Mouse (Mus musculus) embryonic facial prominence, embryonic 15.5 days (tissue): Measurements from ENCODE around the gene U2surp. TPM values are rescaled to one million over a fixed set of nuclear protein-coding genes. Genes with fewer than 3 reads are reported as not detected.

ENCODE experiments used
- ATAC-seq: fragments of 200-750 bp; cut with Nextera tagmentation; 2 replicates; pipeline ENCODE4 v1.8.0; 2017; ENCODE audit warnings: low read depth, moderate TSS enrichment; ENCODE audit not compliant: insufficient number of reproducible peaks, low FRiP score, low TSS enrichment
- H3K27ac ChIP-seq: fragments of 300-500 bp; sonication (generic); replicated peaks from 2 replicates; pipeline ENCODE4 v1.5.1; 2015; ENCODE audit warnings: mild to moderate bottlenecking, inconsistent platforms
- H3K27me3 ChIP-seq: fragments of 300-500 bp; sonication (generic); 2 replicates; pipeline ENCODE4 v1.6.1; 2015; ENCODE audit warnings: inconsistent platforms
- H3K36me3 ChIP-seq: fragments of 300-500 bp; sonication (generic); 2 replicates; pipeline ENCODE4 v1.6.1; 2015; ENCODE audit warnings: mild to moderate bottlenecking, inconsistent platforms
- H3K4me1 ChIP-seq: fragments of 300-500 bp; sonication (generic); 2 replicates; pipeline ENCODE4 v1.6.1; 2015; ENCODE audit warnings: inconsistent platforms
- H3K4me2 ChIP-seq: fragments of 300-500 bp; sonication (generic); replicated peaks from 2 replicates; pipeline ENCODE4 v1.6.1; 2015; ENCODE audit warnings: mild to moderate bottlenecking, inconsistent platforms
- H3K4me3 ChIP-seq: fragments of 300-500 bp; sonication (generic); replicated peaks from 2 replicates; pipeline ENCODE4 v1.5.1; 2015; ENCODE audit warnings: mild to moderate bottlenecking, inconsistent platforms
- H3K9ac ChIP-seq: fragments of 300-500 bp; sonication (generic); 2 replicates; pipeline ENCODE4 v1.6.1; 2015; ENCODE audit warnings: inconsistent platforms
- H3K9me3 ChIP-seq: fragments of 300-500 bp; sonication (generic); replicated peaks from 2 replicates; pipeline ENCODE4 v1.6.1; 2016; ENCODE audit warnings: inconsistent platforms
- WGBS: fragments of 180-500 bp; shearing (Covaris S2); methylation state at CpG from one replicate; pipeline ENCODE4 v1.1.7; 2015; 5-methylcytosine and 5-hydroxymethylcytosine counted together
- polyA plus RNA-seq: library from polyadenylated mRNA; unstranded; fragments of >200 nt; fragmentation: Nextera tagmentation; extraction: Ambion mirVana; gene quantifications from 2 replicates; pipeline ENCODE4 v1.2.1, GENCODE M21; 2015

U2surp gene
- polyA plus RNA-seq, 1 experiment from 2014 or later, result 132 TPM

- ATAC-seq, result no peak
- 93% methylated on average over 8 of the region's 8 CpGs for WGBS
- H3K4me2 ChIP-seq, result no peak overlapping the region
These were observed 61.2 kb downstream of the U2surp start for GRCm38 (mm10) chr9:95450586-95450985.

GRCm38 (mm10) chr9:95442321-95442731, 69.5 kb downstream of the U2surp start:
- ATAC-seq, result no peak
- Histone ChIP-seq H3K4me3 (peak overlapping the region; percentile 21), H3K9me3 (no peaks in the 10 kb centered on the region), H3K36me3 (no peaks in the 10 kb centered on the region), H3K9ac (no peak overlapping the region), H3K4me1 (peaks cover 7% of the 10 kb centered on the region; the same call in 1 of the 2 replicates), H3K4me2 (peak overlapping the region; percentile 38), H3K27ac (no peak overlapping the region), H3K27me3 (0 out of 2 replicates have a peak, but pooled peaks cover 5% of the 10 kb centered on the region)
- 4% methylated on average over 13 of the region's 13 CpGs for WGBS

More at GRCm38 (mm10) chr9:95450586-95450985, 61.2 kb downstream of the U2surp start:
- H3K9ac ChIP-seq, result no peak overlapping the region
- H3K4me3 ChIP-seq, result no peak overlapping the region
- no peak overlapping the region for H3K27ac ChIP-seq
- no peaks in the 10 kb centered on the region for H3K9me3 ChIP-seq
- no peaks in the 10 kb centered on the region for H3K27me3 ChIP-seq
- H3K4me1 ChIP-seq, result peaks cover 4% of the 10 kb centered on the region; the same call in 1 of the 2 replicates
- no peaks in the 10 kb centered on the region for H3K36me3 ChIP-seq

GRCm38 (mm10) chr9:95437883-95438282, 73.9 kb downstream of the U2surp start:
- WGBS, result 83% methylated on average over 9 of the region's 9 CpGs
- H3K9ac ChIP-seq, result no peak overlapping the region
- 0 out of 2 replicates have a peak, but pooled peaks cover 5% of the 10 kb centered on the region for H3K27me3 ChIP-seq
- no peak for ATAC-seq
- H3K9me3 ChIP-seq, result no peaks in the 10 kb centered on the region
- H3K4me1 ChIP-seq, result peaks cover 7% of the 10 kb centered on the region; the same call in 1 of the 2 replicates
- H3K27ac ChIP-seq, result no peak overlapping the region
- H3K36me3 ChIP-seq, result no peaks in the 10 kb centered on the region
- H3K4me3 ChIP-seq, result no peak overlapping the region
- no peak overlapping the region for H3K4me2 ChIP-seq

DNA sequence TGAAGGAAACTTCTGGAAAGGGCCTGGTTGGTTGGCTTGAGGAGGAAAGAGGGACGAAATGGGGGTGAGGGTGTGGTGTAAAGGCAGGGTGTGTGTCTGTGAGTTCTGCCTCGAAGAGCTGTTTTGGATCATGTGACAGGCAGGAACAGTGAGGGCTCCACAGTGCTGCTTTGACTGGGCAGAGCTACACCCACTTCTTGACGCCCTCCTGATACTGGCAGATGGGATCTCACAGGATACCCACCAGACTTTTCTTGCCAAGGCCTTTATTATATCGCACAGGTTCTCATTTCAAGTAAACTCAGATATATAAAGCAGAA, 75.5 kb downstream of the U2surp start:
- no peak overlapping the region for H3K27ac ChIP-seq
- no peaks in the 10 kb centered on the region for H3K9me3 ChIP-seq
- H3K36me3 ChIP-seq, result no peaks in the 10 kb centered on the region
- no peak overlapping the region for H3K4me2 ChIP-seq
- no peak for ATAC-seq
- no peaks in the 10 kb centered on the region for H3K4me1 ChIP-seq
- 68% methylated on average over 4 of the region's 4 CpGs for WGBS
- H3K27me3 ChIP-seq, result no peaks in the 10 kb centered on the region
- no peak overlapping the region for H3K4me3 ChIP-seq
- H3K9ac ChIP-seq, result no peak overlapping the region

DNA sequence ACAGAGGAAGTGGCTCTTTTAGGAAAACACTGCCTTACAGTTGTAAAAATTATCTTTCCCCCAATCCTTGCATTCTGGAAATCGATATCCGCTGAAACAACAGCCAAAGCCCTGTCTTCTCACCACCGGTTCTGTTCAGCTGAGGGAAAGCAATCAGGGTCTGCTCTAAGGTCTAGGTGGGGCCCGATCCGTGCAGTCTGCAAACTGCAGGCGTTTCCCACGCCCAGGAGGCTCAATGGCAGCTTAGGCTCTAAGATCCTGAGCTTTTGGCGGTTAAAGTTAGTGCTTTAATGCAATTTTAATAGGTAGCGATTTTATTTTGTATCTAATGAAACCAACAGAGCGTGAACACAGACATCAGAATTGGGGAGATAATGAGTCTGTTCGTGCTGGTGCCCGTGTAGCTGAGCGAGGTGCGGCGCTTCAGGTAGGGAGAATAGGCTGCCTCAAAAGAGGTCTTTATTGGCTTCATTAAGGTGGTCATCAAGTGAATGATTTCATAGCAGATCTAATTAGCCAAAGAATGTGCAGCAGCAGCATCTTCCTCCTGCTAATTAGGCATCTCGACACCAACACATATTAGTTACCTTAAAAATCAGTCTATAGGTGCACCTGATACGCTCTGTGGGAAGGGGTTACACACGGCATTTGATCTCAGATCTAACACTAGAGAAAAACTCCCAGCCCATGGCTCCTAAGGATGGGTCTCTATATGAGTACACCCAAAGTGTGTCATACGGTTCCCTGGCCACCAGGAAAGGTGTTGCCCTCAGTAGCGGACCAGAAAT, 76.1 kb downstream of the U2surp start:
- H3K27ac ChIP-seq, result no peak overlapping the region
- WGBS, result 72% methylated on average over 20 of the region's 20 CpGs
- no peaks in the 10 kb centered on the region for H3K4me1 ChIP-seq
- no peak overlapping the region for H3K4me3 ChIP-seq
- H3K4me2 ChIP-seq, result no peak overlapping the region
- no peaks in the 10 kb centered on the region for H3K9me3 ChIP-seq
- no peak overlapping the region for H3K9ac ChIP-seq
- no peak for ATAC-seq
- no peaks in the 10 kb centered on the region for H3K27me3 ChIP-seq
- H3K36me3 ChIP-seq, result no peaks in the 10 kb centered on the region

GRCm38 (mm10) chr9:95428277-95428676, 83.5 kb downstream of the U2surp start:
- H3K27ac ChIP-seq, result no peak overlapping the region
- H3K36me3 ChIP-seq, result no peaks in the 10 kb centered on the region
- WGBS, result 86% methylated on average over 4 of the region's 4 CpGs
- H3K27me3 ChIP-seq, result no peaks in the 10 kb centered on the region
- no peak overlapping the region for H3K9ac ChIP-seq
- no peak for ATAC-seq
- H3K4me1 ChIP-seq, result no peaks in the 10 kb centered on the region
- no peaks in the 10 kb centered on the region for H3K9me3 ChIP-seq
- no peak overlapping the region for H3K4me3 ChIP-seq
- no peak overlapping the region for H3K4me2 ChIP-seq

- Histone ChIP-seq H3K27me3 (no peaks in the 10 kb centered on the region), H3K36me3 (no peaks in the 10 kb centered on the region), H3K9me3 (no peaks in the 10 kb centered on the region), H3K27ac (no peak overlapping the region), H3K4me2 (no peak overlapping the region), H3K4me3 (no peak overlapping the region), H3K4me1 (no peaks in the 10 kb centered on the region), H3K9ac (no peak overlapping the region)
- ATAC-seq, result no peak
These were observed 97.9 kb downstream of the U2surp start for GRCm38 (mm10) chr9:95413911-95414310.

GRCm38 (mm10) chr9:95412047-95412446, 99.7 kb downstream of the U2surp start:
- no peak overlapping the region for H3K27ac ChIP-seq
- no peak overlapping the region for H3K4me2 ChIP-seq
- WGBS, result 70% methylated on average over 4 of the region's 4 CpGs
- H3K9me3 ChIP-seq, result no peaks in the 10 kb centered on the region
- peaks cover 7% of the 10 kb centered on the region for H3K4me1 ChIP-seq
- H3K9ac ChIP-seq, result no peak overlapping the region
- no peaks in the 10 kb centered on the region for H3K36me3 ChIP-seq
- H3K27me3 ChIP-seq, result no peaks in the 10 kb centered on the region
- ATAC-seq, result no peak
- no peak overlapping the region for H3K4me3 ChIP-seq

DNA sequence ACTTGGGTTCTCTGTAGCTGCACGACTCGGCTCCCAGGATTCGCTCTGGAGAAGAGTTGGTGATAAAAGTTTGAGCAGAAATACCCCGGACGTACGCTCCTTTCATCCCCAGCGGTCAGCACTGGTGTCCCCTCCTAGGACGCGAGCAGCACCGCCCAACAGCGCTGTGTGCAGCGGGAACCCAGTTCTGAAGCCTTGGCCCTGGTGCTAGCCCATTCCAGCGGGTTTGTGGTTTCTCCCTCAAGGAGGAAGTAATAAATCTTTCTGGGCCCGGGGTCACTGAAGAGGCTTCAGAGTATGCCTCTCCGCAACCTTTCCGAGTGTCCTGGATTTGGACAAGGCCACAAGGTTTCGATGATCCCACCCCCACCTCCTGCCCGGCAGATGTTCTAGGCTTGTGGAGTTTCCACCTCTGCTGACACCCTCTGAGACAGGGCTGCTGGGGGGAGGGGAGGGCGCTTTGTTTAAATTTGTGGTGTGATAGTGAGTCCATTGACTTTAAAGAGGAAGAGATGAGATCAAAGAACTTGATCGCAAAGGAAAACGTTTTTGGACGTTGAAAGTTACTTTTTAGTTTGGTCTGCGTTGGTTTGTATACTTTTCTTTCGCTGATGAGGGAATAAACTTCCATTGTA, 104.1 kb downstream of the U2surp start:
- peak; percentile 22 for ATAC-seq
- H3K27ac ChIP-seq, result peak overlapping the region; percentile 87
- peaks cover 27% of the 10 kb centered on the region for H3K4me1 ChIP-seq
- peak overlapping the region; percentile 75 for H3K9ac ChIP-seq
- no peaks in the 10 kb centered on the region for H3K36me3 ChIP-seq
- H3K9me3 ChIP-seq, result no peaks in the 10 kb centered on the region
- H3K27me3 ChIP-seq, result 0 out of 2 replicates have a peak, but pooled peaks cover 3% of the 10 kb centered on the region
- WGBS, result 3% methylated on average over 24 of the region's 24 CpGs
- peak overlapping the region; percentile 97 for H3K4me2 ChIP-seq
- peak overlapping the region; percentile 81 for H3K4me3 ChIP-seq
